Comparison of ENCODE assay signal across 8 mouse cellular contexts in the genomic region with DNA sequence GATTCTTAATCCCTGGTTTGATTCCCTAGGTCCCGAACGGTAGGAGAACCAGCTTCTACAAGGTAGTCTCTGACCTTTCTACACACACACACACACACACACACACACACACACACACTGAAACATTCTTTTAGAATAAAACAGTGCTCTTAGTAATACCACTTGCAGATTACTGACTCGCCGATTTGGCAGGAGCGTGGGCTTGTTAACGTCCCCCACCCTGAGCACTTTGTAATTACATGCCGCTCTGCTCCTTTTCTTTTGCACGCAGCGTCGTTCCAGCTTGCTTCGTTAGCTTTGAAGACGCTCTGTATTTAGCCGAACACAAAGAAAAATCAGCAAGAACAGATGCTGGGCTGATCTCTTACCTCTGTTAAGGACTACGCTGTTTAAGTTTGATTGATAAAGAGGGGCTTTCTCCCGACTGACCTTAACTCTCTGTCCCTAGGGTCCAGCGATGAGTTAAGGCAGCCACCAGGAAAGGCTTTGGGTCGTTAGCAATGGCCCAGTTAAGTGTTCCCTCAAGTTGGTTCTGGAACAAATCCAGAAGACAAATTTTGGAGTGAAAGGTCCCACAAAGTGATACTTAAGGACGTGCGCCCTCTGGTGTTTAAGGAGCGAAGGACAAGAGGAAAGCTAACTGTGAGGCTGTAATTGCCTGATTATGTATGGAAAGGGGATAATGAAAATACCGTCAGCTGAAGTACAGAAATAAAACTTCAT. TPM values are rescaled to one million over a fixed set of nuclear protein-coding genes. Genes with fewer than 3 reads are reported as not detected.
DNase-seq lines count a peak whose midpoint lies in the region; ATAC-seq lines count a peak whose summit lies in the region.

No protein-coding gene starts in this region.

- DNase-seq in NIH3T3 (ENCODE audit: low read depth), result peak; percentile 96
- peak; percentile 51 for DNase-seq in cerebellum, adult 9-10 months
- DNase-seq in frontal cortex, postnatal 10 days (ENCODE audit: low spot score in 2 of 2), result peak; percentile 31 to 61
- peak; percentile 77 to 80 for DNase-seq in layer of hippocampus, postnatal 10 days (ENCODE audit: low spot score in 2 of 2)
- peak; percentile 87 for DNase-seq in lung, postnatal 10 days
- DNase-seq in retina, adult 2 months (ENCODE audit: low read depth, low spot score), result peak; percentile 61
- DNase-seq in urinary bladder, postnatal 10 days (ENCODE audit: low spot score), result peak; percentile 18

- H3K4me2 ChIP-seq in hindbrain, embryonic 13.5 days, result peak overlapping the region; percentile 64

- H3K9ac ChIP-seq in hindbrain, embryonic 13.5 days, result peak overlapping the region; percentile 57

- H3K4me3 ChIP-seq in hindbrain, embryonic 13.5 days, result peak overlapping the region; percentile 32

- no peaks in the 10 kb centered on the region for H3K36me3 ChIP-seq in hindbrain, embryonic 13.5 days

- H3K9me3 ChIP-seq in hindbrain, embryonic 13.5 days, result no peaks in the 10 kb centered on the region

- no peaks in the 10 kb centered on the region for H3K27me3 ChIP-seq in hindbrain, embryonic 13.5 days

- peaks cover 5% of the 10 kb centered on the region; the same call in 1 of the 2 replicates for H3K4me1 ChIP-seq in hindbrain, embryonic 13.5 days (replicated peaks)

- ATAC-seq in hindbrain, embryonic 13.5 days (ENCODE audit: low FRiP score), result peak; percentile 83

- 20% methylated on average over 21 of the region's 21 CpGs for WGBS in hindbrain, embryonic 13.5 days

- H3K27ac ChIP-seq in hindbrain, embryonic 13.5 days, result peak overlapping the region; percentile 20; the same call in 1 of the 2 replicates

RNA-seq across cellular contexts. Expression of a gene that starts 26.1 kb away (rescaled TPM):
- 77.0 and 82.4 TPM in 2 replicates for polyA plus RNA-seq in hindbrain, embryonic 13.5 days (2015; fragmentation: Nextera tagmentation; extraction: Ambion mirVana)
- total RNA-seq in layer of hippocampus, postnatal 10 days (2021), result 10 to 100 TPM; 23.4 to 26.7 TPM

RNA-seq across cellular contexts. Expression of a gene that starts 49.7 kb away (rescaled TPM):
- 9.6 and 9.9 TPM in 2 replicates for polyA plus RNA-seq in hindbrain, embryonic 13.5 days (2015; fragmentation: Nextera tagmentation; extraction: Ambion mirVana)
- total RNA-seq in layer of hippocampus, postnatal 10 days (2021), result 10 to 100 TPM; 24.2 to 26.1 TPM

Comparison
In these comparisons a context has a peak if more than half of its experiments do, and no peak if none do; other contexts are left out.
1. Peak in every context shown above with its lines: DNase-seq, ATAC-seq, H3K4me3 ChIP-seq and H3K27ac ChIP-seq.
2. DNase-seq: peak in every context shown above with its lines; median percentile 96 in NIH3T3; 87 in lung, postnatal 10 days; 78 in layer of hippocampus, postnatal 10 days; 61 in retina, adult 2 months; 51 in cerebellum, adult 9-10 months; 46 in frontal cortex, postnatal 10 days; 18 in urinary bladder, postnatal 10 days.